Mouse (Mus musculus) heart, postnatal 0 days (tissue): ENCODE measurements at regions not wholly inside any gene's neighbourhood (a gene's known extent, or its start where the extent isn't known, plus 50 kb on each side); places are given as distances from the start of the nearest gene placed in this dataset.
A peak's percentile ranks its signal among the peaks of the same experiment; 100 is the strongest.

Source experiments
- ATAC-seq: fragments of 200-750 bp; cut with Nextera tagmentation; 2 replicates; pipeline ENCODE4 v1.8.0; 2017; ENCODE audit warnings: low read depth, moderate number of reproducible peaks, moderate library complexity; ENCODE audit not compliant: insufficient read depth
- DNase-seq: peaks from one replicate; pipeline ENCODE4 v3.0.0-alpha.2; 2016; ENCODE audit warnings: low spot score
- H3K27ac ChIP-seq: fragments of 300-500 bp; sonication (generic); 2 replicates; pipeline ENCODE4 v1.5.1; 2014; ENCODE audit warnings: low read depth, mild to moderate bottlenecking
- H3K27me3 ChIP-seq: fragments of 300-500 bp; sonication (generic); 2 replicates; pipeline ENCODE4 v1.6.1; 2014; ENCODE audit warnings: low read length, mixed read lengths; ENCODE audit not compliant: control insufficient read depth, insufficient read depth
- H3K36me3 ChIP-seq: fragments of 300-500 bp; sonication (generic); replicated peaks from 2 replicates; pipeline ENCODE4 v1.6.1; 2014; ENCODE audit warnings: low read length, mixed read lengths; ENCODE audit not compliant: control insufficient read depth, insufficient read depth
- H3K4me1 ChIP-seq: fragments of 300-500 bp; sonication (generic); 2 replicates; pipeline ENCODE4 v1.6.1; 2014; ENCODE audit warnings: antibody characterized with exemption; ENCODE audit not compliant: control insufficient read depth, insufficient read depth
- H3K4me2 ChIP-seq: fragments of 300-500 bp; sonication (generic); 2 replicates; pipeline ENCODE4 v1.6.1; 2014; ENCODE audit warnings: low read depth, mild to moderate bottlenecking, low read length, moderate library complexity
- H3K4me3 ChIP-seq: fragments of 300-500 bp; sonication (generic); 2 replicates; pipeline ENCODE4 v1.5.1; 2014; ENCODE audit warnings: low read depth, low read length
- H3K9ac ChIP-seq: fragments of 300-500 bp; sonication (generic); replicated peaks from 2 replicates; pipeline ENCODE4 v1.6.1; 2014; ENCODE audit warnings: low read depth, low read length, mixed read lengths
- H3K9me3 ChIP-seq: fragments of 300-500 bp; sonication (generic); replicated peaks from 2 replicates; pipeline ENCODE4 v1.6.1; 2016; ENCODE audit warnings: low read length; ENCODE audit not compliant: control insufficient read depth
- CTCF ChIP-seq: IDR thresholded peaks from 2 replicates; pipeline ENCODE4 v1.5.1; 2016; ENCODE audit warnings: antibody characterized with exemption, control low read depth, low read depth
- EP300 ChIP-seq: IDR thresholded peaks from 2 replicates; pipeline ENCODE4 v1.6.1; 2016; ENCODE audit warnings: antibody characterized with exemption, low read depth
- WGBS: fragments of 180-500 bp; shearing (Covaris S2); extraction: QIAGEN DNeasy Blood & Tissue Kit; methylation state at CpG from one replicate; pipeline ENCODE4 v1.1.7; 2014; 5-methylcytosine and 5-hydroxymethylcytosine counted together

DNA sequence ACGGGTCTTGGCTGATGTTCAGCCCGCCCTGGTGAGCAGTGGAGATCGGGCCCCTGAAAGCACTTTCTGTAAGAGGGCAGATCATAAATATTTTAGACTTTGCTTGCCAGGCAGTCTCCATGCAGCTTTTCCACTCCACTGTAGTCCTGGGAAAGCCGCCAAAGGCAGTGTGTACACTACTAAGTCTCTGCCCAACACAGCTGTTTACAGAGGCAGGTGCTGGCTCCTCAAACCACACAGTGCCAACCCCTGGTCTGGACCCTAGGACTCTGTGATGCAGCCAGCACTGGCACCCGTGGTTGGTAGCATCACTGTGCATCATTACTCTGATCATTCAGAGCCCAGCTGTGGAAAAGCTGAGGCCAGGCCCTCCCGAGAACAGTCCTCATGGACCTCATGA is 458.4 kb downstream of the Cdh26 start:
- no peaks in the 10 kb centered on the region for H3K27me3 ChIP-seq
- no peaks in the 10 kb centered on the region for H3K9me3 ChIP-seq
- DNase-seq (no peak), ATAC-seq (0 out of 2 replicates have a peak, but pooled peaks have one; percentile 14)
- no peak overlapping the region for H3K4me2 ChIP-seq
- H3K9ac ChIP-seq: no peak overlapping the region
- H3K4me1 ChIP-seq: no peaks in the 10 kb centered on the region
- 58% methylated on average over 6 of the region's 6 CpGs for WGBS
- H3K27ac ChIP-seq: no peak overlapping the region
- TF ChIP-seq EP300 (no peak), CTCF (no peak)
- no peak overlapping the region for H3K4me3 ChIP-seq
- no peaks in the 10 kb centered on the region for H3K36me3 ChIP-seq

DNA sequence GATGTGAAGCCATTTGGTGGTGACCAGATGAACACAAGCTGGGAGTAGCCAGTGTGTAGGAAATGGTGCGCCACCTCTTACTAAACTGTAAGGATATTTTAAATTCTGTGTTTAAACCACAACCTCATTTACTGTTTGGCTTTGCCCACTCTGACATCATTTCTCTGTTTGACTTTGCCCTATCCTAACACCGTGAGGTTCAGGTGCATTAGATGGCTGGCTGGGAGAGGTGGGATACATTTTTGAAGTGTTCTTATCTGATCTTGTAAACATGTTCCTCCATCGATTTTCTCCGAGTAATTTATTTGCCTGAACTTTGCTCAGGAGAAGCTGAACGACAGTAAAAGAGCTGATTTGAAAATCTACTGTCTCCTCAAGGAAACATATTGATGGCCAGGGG is 472.1 kb downstream of the Cdh26 start:
- Histone ChIP-seq H3K27me3 (no peaks in the 10 kb centered on the region), H3K4me1 (no peaks in the 10 kb centered on the region), H3K27ac (no peak overlapping the region), H3K36me3 (no peaks in the 10 kb centered on the region), H3K9me3 (0 out of 2 replicates have a peak, but pooled peaks cover 3% of the 10 kb centered on the region), H3K4me3 (no peak overlapping the region), H3K9ac (no peak overlapping the region), H3K4me2 (no peak overlapping the region)
- 71% methylated on average over 5 of the region's 5 CpGs for WGBS
- no peak for DNase-seq
- TF ChIP-seq EP300 (no peak), CTCF (no peak)
- ATAC-seq: no peak

DNA sequence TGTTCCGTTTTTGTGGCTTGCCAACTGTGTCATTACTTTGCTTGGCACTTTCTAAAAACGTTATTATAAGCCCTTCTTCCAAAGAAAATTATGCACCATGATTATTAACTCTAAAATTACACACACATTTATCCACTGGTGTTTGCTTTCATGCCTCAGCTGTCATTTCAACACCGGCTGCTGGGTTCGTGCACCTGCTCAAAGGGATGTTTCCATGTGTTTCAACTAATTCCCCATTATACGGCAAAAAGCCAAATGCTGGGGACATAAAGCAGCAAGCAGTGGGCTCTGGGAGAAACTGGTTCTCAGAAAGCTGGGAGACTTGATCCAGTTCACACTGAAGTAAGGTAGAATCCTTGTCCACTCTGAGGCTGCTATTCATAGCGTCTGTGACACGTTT is 479.0 kb downstream of the Cdh26 start:
- H3K36me3 ChIP-seq: no peaks in the 10 kb centered on the region
- no peak for DNase-seq
- ATAC-seq: no peak
- H3K27ac ChIP-seq: no peak overlapping the region
- 74% methylated on average over 7 of the region's 7 CpGs for WGBS
- 0 out of 2 replicates have a peak, but pooled peaks cover 3% of the 10 kb centered on the region for H3K9me3 ChIP-seq
- no peak overlapping the region for H3K4me2 ChIP-seq
- H3K9ac ChIP-seq: no peak overlapping the region
- no peak overlapping the region for H3K4me3 ChIP-seq
- no peaks in the 10 kb centered on the region for H3K27me3 ChIP-seq
- no peak for TF ChIP-seq CTCF
- no peak for TF ChIP-seq EP300
- H3K4me1 ChIP-seq: no peaks in the 10 kb centered on the region

DNA sequence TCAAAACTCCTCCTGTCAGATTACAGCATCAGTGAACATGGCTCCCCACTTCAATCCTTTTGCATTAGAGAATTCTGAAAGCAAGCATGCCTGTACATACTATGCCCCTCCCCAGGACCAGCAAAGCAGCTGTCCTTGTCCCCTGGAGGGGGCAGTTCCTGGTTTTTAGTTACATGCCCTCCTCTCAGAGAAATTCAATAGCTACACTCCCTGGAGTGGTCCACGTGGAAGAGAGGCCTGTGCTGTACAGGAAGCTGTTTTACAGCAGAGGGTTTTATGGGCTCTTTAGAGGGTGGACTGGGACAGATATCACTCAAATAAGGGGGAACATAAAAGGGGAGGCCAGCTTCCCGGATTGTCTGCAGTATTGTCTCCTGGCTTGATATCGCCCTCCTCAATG is 481.3 kb downstream of the Cdh26 start:
- 0 out of 2 replicates have a peak, but pooled peaks cover 3% of the 10 kb centered on the region for H3K9me3 ChIP-seq
- H3K27me3 ChIP-seq: no peaks in the 10 kb centered on the region
- ATAC-seq (no peak), DNase-seq (no peak)
- no peak overlapping the region for H3K4me3 ChIP-seq
- TF ChIP-seq CTCF (no peak), EP300 (no peak)
- H3K36me3 ChIP-seq: no peaks in the 10 kb centered on the region
- 77% methylated on average over 3 of the region's 3 CpGs for WGBS
- H3K4me1 ChIP-seq: no peaks in the 10 kb centered on the region
- H3K27ac ChIP-seq: no peak overlapping the region
- H3K9ac ChIP-seq: no peak overlapping the region
- no peak overlapping the region for H3K4me2 ChIP-seq

DNA sequence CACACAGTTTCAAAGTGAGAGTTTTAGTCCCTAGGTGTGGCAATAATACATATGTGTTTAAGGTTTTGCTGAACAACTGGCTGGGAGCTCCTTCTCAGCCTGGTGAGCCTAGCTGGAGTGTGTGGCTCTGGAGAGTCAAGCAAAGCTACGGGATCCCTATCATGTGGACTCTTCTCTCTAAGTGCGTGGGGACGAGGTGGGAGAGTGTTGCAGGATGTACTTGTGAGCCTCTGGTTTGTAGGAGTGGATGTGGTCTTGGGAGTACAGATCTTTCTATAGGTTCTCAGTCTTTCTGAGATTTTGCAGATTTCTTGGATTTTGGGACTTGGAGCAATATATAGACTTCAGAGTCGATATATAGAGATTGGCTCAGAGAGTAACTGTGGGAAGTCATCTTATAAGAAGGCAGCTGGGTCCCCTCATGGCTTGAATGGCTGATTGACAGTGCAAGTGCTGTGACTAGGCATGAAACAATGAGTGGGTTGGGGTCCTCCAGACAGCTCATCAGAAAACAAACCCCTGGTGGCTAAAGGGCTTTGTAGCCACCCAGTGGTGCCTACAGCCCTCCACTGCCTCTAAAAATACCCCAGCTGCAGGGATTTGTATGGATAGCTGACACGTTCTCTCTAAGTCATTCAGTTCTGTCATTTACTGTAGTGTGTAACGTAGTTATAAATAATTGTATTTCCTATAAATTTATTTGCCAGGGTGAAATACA is 486.1 kb downstream of the Cdh26 start:
- H3K27me3 ChIP-seq: no peaks in the 10 kb centered on the region
- TF ChIP-seq CTCF (no peak), EP300 (no peak)
- no peaks in the 10 kb centered on the region for H3K9me3 ChIP-seq
- 64% methylated on average over 6 of the region's 6 CpGs for WGBS
- no peak overlapping the region for H3K4me2 ChIP-seq
- no peaks in the 10 kb centered on the region for H3K36me3 ChIP-seq
- no peak overlapping the region for H3K4me3 ChIP-seq
- DNase-seq: no peak
- H3K27ac ChIP-seq: no peak overlapping the region
- no peak overlapping the region for H3K9ac ChIP-seq
- ATAC-seq: no peak
- H3K4me1 ChIP-seq: no peaks in the 10 kb centered on the region

DNA sequence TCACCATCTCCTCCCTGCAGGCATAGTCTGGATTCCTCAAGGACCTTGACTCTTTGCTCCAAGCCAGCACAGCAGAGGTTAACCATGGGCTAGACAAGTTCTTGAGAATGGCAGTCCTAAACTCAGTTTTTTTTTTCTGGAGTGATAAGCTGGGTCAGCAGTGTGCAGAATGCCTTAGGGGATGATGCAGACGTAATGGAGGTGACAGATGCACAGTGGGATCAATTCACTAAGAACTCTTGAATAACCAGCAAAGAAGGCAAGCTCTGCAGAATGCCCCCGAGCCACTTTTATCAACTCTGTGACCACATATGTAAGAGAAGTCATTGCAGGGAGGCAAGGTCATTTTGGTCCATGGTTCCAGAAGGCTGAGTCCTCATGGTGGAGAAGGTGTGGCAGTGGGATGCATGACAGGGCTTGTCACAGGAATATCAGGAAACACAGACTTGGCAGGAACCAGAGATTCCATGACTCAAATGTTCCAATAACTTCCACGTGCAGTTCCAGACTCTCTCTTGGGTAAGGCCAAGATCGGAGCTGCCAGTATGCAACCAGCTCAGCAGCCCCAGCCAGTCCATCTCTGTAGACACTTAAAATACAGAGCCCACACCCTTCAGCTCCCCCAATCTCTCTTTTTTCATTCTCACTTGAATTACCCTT is 494.3 kb downstream of the Cdh26 start:
- ATAC-seq (peak; percentile 89), DNase-seq (peak; percentile 72)
- H3K4me3 ChIP-seq: no peak overlapping the region
- no peak overlapping the region for H3K9ac ChIP-seq
- 0 out of 2 replicates have a peak, but pooled peaks cover 3% of the 10 kb centered on the region for H3K27me3 ChIP-seq
- TF ChIP-seq CTCF: no peak
- H3K36me3 ChIP-seq: no peaks in the 10 kb centered on the region
- WGBS: 13% methylated on average over 4 of the region's 4 CpGs
- no peak overlapping the region for H3K4me2 ChIP-seq
- peak overlapping the region; percentile 35; the same call in 1 of the 2 replicates for H3K27ac ChIP-seq
- H3K9me3 ChIP-seq: no peaks in the 10 kb centered on the region
- H3K4me1 ChIP-seq: peaks cover 7% of the 10 kb centered on the region; the same call in 1 of the 2 replicates
